Mouse (Mus musculus) kidney, postnatal 36 days (tissue): ENCODE measurements around the gene Dazap1.
"Not testable (repeated sequence)": the region's sequence is repeated elsewhere in the genome, so short reads cannot be mapped to it uniquely, and the experiment has no call there.

Experiments used
- DNase-seq, 2 experiments: peaks; one replicate each; pipeline ENCODE4 v3.0.0; 2021 to 2022; ENCODE audit warnings: mixed read lengths in 2 of 2

Dazap1 gene

DNA sequence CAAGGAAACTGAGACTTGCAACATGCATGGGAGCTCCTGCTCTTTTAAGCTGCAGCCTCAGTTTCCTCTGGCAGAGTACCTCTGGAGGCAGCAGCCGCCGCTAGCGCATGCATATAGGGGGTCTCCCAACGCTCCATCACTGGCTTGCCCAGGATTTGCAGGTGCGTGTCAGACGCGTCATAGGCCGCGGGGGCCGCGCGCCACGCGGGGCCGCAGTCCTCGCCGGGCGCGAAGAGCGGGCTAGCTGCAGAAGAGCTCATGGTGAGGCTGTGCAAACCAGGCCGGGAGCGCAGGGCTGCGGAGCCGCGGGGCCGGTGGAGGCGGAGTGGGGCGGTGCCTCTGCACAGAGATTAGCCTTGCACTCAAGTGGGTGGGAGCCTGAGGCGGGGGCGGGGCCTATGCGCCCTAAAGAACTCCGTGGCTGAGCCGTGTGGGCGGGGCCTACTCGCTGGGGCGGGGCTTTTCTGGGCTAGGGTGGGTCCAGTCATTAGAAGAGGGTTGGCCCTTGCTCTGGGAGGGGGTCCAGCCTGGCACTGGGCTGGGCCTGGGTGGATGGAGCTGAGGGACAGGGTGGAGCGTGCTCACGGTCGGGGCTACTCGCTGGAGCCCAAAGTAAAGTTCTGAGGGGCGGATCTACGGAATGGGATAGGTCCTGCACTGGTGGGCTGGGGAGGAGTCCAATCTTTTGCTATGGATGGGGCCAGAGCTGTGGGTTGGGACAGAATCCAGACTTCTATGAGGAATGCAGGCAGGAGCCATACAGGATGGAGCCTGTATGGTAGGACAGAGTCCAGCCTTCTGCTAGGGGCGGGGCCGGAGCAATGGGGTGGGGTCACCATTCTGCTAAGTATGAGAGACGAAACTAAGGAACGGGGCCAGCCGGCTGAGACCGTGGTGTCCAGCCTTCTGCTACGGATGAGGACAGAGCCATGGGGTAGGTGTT is at the start of gene Dazap1, which contains the start of gene Gamt:
TSS of gene Dazap1 (plus strand) at position 845 of the 943 bp plus-strand sequence.
TSS of gene Gamt (minus strand) at position 371 of the 943 bp plus-strand sequence.
- peak; percentile 98 to 100 for DNase-seq

DNA sequence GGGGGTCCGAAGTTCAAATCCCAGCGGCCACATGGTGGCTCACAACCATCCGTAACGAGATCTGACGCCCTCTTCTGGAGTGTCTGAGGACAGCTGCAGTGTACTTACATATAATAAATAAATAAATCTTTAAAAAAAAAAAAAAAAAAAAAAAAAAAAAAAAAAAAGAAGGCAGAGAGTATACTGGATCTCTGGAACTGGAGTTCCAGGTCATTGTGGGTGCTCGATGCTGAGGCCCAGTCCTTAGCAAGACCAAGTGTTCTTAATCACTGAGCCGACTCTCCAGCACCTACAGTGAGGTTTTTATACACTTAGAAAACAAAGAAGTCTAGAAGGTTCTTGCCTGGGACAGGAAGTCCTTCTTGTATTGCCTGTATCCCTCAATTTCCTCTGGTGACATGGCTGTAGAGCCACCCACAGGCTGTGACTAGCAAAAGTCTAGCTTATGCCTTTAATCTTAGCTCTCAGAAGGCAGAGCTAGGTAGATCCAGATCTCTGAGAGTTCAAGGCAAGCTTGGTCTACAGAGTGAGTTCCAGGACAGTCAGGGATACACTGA is 49.7 kb upstream of the Dazap1 start:
- DNase-seq = not testable (repeated sequence)

DNA sequence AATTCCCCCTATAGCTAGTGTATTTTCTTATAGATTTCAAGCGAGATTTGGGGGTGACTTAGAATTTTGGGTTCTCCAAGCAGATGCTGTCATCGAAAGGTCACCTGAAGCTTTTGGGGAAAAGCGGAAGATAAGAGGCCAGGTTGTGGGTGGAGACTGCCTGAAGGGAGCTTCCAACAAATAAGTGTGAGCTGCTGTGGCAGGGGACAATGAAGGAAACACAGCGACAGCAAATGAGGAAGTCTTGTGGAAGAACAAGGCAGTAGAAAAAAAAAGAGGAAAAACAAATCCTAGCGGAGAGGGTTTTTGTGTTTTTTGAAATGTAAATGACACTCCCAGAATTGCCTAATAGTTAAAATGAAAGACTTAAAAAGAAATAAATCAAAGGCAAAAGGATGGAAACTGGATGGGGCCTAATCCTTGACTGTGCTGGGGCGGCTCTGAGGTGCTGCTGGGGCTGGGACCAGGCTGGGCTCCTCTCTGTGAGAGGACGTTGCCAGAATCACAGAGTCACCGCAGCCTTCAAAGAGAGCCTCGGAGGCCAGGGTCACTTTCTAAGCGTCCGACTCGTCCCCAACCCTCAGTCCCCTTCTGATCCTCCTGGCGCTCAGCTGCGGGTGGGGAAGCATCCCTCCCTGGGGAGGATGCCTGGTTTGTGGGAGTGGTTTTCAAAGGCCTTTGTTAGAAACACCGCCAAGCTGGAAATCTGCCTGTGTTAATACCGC is 46.1 kb upstream of the Dazap1 start:
- DNase-seq = no peak

DNA sequence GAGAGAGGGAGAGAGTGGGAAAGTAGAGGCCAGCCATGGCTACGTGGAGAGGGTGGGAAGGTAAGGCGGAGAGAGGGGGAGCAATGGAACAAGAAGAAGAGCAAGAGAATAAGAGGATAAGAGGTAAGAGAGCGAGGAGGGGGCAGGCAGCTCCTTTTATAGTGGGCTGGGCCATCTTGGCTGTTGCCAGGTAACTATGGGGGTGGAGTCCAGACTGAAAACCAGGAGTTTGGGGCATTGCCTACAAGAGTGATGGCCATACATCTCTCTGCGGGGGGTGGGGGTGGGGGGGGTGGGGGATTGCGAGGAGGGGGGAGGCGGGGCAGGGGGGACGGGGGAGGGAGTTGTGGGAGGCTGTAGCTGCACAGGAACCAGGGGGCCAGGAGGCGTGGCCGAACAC is 40.6 kb upstream of the Dazap1 start:
- DNase-seq = no peak

DNA sequence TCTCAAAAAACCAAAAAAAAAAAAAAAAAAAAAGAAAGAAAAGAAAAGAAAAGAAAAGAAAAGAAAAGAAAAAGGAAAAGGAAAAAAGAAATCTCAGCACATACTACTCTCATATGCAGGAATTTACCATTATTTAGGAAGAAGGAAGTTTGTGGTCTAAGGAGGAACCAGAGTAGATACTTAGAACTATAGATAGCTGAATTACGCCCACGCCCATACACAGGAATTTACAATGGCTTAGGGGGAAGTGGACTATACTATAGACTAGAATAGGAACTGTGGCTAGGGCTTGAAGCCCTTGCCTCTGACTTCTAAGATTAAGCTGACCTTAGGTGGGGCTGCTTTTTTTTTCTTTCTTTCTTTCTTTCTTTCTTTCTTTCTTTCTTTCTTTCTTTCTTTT is 38.1 kb upstream of the Dazap1 start:
- DNase-seq = not testable (repeated sequence)

DNA sequence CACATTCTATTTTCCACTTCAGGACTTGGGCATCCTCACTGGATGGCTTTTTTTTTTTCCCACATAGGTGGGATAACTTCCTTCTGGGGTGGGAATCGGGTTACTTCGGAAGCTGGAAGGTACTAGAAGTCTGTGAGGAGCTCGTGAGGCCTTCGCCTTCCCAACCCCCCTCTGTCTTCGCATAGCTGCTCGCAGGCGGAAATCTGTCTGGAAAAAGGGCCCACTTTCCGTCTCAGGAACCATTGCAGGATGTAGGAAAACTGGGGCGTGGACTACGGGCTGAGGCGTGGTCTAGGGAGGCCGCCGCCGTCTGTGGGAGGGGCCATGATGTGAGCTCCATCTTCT is 35.2 kb upstream of the Dazap1 start:
- DNase-seq = no peak

DNA sequence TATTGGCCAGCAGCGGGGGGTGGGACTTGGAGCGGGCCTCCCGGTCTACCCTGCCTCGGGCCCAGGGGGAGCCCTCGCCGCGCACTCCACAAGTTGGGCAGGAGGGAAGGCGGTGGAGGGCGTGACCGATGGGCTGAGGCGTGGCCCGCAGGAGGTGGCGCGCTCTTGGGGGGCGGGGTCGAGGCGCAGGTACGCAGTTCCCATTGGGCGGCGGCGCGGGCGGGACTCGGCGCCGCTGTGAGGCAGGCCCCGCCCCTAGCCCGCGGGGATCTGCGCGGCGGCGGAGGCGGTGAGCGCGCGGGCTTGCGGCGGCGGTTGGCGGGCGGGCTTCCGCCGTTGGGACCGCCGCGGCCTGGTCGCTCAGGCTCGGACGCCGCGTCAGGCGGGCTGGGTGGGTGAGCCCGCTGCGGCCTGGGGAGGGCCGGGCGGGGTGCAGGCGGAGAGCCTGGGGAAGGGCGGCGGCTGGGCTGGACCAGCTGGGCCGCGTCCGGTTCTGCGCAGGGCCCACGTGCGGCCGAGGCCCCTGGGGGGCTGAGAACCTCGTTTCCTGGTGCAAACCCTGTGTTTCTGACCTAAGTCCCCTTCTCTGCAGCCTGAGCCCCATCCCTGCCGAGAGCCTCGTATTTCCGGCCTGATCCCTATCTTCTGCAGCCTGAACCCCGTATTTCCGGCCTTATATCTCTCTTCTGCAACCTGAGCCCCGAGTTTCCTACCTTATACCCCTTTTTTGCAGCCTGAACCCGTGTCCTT is 34.7 kb upstream of the Dazap1 start, which contains the start of gene Mum1:
TSS of gene Mum1 (plus strand) at position 19 of the 750 bp plus-strand sequence.
- DNase-seq = peak; percentile 100

DNA sequence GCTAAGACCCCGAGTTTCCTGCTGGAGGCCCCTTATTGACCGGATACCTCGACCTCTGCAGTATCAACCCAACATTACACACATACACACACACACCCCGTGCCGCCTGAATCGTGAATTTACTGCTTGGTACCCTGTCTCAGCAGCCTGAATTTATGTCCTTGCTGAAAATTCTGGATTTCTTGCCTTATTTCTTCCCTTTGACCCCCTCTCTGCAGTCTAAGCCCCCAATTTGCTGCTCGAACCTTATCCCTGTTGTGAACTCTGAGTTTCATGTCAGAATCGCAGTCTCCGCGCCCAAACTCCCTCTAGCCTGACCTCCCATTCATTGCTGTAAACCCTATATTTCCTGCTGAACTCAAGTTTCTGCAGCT is 34.1 kb upstream of the Dazap1 start:
- DNase-seq = peak in 1 of 2 experiments; percentile 25

DNA sequence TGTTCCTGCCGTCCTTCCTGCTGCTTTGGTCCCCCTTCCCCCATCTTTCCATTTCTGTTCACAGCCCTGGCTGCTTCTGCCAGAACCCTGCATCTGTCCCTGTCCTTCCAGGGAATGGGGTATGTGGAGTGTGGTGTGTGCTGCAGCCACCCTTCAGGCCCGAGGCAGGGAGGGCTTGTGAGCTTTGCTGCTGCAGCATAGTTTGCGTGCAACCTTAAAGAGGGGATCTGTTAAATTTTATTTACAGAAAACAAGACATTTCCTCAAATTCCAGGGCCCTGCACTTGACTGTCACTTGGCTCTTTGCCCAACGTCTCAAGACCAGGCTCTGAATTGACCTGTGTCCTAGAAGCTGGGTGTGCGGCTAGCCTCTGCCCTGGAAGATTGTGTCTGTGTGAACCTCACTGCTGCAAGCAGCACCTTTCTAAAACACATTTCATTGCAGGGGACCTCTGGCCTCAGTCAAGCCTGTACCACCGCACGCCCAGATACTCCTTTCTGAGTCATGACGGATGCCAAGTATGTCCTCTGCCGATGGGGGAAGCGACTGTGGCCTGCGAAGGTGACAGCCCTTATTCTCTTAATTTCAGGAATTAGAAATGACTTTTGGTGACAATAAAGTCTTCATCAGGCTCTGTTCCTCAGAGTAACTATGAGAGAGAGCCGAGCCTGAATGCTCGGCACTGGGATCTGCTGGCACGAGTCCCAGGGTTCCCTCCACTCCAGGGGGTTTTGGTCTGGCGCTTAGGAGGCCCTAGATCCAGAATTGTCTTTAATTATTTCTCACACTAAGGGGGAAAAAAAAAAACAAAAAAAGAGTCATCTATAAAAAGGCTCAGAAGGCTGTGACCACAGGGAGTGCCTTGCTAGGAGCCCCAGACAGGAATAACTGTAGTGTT is 33.2 kb upstream of the Dazap1 start:
- DNase-seq = peak; percentile 66 to 76

DNA sequence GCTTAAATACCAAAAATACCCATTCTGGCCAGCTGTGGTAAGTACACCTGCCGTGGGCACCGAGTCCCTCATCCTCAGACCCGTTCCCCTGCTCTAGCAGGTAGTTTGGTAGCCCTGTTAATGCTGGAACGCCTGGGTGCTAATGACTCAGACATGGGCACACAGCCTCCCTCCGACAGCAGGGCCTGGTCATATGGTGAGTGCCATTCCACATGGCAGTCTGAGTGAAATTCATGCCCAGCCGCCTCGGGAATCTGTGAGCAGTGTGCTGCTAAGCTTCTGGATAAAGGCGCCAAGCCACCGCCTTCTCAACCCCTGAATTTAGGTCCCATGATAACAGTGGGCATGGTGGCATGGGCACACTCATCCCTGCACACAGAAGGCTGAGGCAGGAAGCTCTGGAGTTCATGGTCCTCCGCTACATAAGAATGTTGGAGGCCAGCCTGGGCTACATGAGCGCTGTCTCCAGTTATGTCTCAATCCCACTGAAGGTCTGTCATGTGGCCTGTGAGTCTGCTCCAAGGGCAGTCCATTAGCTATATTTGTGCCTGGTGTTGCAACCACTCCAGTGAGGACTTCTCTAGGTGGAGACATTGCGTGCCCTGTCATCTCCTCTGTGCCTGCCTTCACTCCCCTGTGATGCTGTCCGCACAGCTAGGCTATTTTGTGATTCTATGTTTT is 25.0 kb upstream of the Dazap1 start:
- DNase-seq = no peak

DNA sequence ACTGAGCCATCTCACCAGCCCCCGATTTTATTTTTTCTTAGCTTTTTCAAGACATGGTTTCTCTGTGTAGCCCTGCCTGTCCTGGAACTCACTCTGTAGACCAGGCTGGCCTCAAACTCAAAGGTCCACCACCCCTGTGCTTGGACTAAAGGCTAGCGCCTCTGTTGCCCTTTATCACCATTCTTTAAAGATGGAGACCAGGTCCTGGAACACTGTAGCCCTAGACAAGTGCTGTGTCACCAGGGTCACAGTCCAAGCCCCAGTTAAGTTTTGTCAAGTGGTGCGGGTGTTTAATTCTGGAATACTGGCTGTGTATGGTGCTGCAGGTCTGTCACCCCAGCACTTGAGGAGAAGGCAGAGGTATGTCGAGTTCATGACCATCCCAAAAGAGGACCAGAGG is 24.3 kb upstream of the Dazap1 start:
- peak in 1 of 2 experiments; percentile 35 for DNase-seq

DNA sequence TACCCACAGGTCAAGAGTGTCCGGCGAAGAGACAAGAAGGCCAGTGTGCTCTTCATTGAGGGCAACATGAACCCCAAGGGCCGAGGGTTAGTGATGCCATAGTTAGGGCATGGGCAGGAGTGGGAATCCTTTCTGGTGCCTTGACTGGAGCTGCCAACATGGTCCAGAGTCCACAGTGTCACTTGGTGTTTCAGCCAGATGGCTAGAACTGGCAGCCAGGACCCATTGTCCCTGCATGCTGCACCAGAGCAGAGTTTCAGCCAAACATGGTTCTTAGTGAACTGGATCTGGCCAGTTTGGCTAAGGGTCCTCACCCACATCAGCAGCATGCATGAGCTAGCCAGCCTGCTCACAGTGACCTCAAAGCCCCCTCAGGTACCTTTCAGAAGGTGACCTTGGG is 23.0 kb upstream of the Dazap1 start:
- peak; percentile 43 to 48 for DNase-seq

DNA sequence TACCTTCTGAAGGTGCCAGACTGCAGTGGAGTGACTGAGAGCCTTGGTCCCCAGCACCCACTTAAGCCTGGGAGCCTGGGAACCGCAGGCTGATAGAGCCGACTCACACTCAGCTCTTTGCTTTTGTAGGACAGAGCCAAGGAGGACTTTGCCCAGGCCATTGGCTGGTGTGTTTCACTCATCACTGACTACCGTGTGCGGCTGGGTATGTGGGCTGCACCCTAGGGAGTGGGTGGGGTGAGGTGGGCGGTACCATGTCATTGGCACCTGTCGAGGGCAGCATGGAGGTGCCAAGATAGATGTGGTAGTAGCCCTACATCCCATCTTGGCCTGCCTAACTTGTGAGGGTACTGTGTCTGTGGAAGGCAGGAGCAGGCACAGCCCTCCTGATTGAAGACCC is 21.5 kb upstream of the Dazap1 start:
- DNase-seq = peak; percentile 55 to 67

DNA sequence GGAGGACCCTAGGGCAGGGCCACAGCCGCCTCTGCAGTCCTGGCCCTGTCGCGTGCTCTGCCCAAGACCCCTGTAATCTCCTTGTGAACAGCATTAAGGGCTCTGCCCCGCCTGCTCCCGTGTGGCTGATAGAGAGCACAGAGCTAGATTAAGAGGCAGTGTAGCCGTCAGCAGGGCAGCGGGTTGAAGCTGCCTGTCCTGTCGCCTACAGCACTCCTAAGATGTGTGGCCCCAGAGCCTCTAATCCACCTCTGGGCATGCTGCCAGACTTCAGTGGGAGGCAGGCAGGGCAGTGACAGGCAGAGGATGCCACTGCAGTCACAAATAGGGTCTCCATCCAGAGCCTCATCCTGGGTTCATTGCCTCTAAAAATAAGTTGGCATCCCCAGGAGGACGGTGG is 19.2 kb upstream of the Dazap1 start:
- DNase-seq = peak in 1 of 2 experiments; percentile 33

DNA sequence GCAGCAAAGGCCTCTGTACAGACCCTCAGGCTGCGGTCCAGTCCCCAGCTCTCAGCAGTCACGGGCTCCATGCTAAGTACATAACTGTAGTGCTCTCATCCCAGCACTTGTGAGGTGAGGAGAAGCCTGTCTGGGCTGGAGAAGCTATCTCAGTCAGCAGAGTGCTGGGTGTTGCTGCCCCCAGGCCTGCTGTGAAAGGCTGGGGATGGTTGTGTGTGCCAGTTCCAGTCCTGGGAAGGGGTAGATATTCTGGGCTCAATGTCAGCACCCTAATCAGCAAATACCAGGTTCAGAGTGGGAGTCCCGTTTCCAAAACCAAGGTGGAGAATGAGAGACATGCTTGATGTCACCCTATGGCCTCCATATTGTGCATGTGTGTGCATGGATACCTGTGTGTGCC is 18.7 kb upstream of the Dazap1 start:
- no peak for DNase-seq

DNA sequence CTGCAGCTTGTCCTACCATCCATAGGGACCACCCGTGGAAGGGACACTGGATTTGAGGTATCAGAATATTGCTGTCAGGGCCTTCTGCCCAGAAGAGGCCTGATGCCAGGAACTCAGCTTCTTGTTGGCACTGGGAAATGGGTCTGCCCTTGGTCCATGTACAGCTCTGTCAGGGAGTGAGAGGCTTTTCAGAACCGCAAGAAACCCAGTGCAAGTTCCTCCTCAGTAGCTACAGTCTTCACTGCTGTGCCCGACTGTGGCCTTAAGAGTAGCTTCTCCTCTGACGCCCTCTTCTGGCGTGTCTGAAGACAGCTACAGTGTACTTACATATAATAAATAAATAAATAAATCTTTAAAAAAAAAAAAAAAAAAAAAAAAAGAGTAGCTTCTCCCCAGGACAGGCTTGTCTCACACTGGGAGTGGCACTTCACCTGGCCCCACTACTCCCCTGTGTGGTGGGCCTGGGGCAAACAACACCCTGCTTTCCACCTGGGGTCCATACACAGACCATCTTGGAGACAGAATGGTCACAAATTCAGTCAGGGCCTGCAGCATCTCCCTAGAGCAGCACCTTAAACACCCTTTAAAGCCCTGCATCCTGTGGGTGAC is 16.4 kb upstream of the Dazap1 start:
- peak; percentile 48 to 62 for DNase-seq

DNA sequence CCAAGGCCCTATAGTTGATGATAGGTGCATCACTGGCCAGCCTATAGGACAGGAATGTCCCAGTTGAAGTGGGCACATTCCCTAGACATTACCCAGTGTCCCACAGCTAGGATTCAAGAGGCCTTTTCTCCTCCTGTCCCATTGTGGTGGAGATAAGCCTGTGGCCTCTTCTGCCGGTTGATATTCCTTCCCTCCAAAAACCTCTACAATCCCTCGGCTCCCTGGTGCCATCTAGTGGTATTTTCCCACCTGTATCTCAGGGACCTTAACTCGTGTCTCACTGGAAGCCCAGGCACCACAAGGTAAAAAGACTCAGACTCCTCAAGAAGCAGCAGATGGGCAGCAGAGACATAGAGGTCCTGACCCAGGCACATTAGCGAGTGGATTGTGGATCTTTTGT is 15.7 kb upstream of the Dazap1 start:
- peak; percentile 85 to 92 for DNase-seq

DNA sequence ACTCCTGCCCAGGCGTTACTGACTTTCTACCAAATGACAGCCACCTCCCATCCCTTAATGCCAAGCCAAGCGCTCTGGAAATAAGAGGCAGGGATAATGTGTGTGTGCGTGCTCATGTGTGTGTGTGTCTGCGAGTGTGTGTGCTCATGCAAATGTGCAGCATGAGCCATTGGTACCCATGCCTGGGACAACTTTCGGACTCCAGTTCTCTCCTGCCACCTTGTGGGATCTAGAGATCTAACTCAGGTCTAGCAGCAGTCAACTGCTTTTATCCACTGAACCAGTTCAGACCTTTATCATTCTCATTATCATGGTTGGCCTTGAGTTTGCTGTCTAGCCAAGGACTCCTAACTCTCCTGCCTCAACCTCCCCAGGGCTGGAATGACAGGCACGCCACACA is 13.4 kb upstream of the Dazap1 start:
- peak in 1 of 2 experiments; percentile 39 for DNase-seq

DNA sequence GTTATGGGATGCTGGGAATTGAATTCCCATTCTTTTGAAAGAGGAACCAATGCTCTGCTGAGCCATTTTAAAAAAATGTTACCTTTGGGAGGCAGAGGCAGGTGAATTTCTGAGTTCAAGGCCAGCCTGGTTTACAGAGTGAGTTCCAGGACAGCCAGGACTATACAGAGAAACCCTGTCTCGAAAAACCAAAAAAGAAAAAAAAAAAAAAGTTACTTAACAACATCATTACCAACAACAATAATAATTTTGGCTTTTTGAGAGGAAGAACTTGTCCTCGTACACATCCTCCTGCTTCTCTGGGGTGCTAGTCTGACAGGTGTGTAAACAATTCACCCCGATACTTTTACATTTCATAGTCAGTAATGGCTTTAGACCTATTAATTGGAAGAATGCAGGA is 12.8 kb upstream of the Dazap1 start:
- not testable (repeated sequence) for DNase-seq

DNA sequence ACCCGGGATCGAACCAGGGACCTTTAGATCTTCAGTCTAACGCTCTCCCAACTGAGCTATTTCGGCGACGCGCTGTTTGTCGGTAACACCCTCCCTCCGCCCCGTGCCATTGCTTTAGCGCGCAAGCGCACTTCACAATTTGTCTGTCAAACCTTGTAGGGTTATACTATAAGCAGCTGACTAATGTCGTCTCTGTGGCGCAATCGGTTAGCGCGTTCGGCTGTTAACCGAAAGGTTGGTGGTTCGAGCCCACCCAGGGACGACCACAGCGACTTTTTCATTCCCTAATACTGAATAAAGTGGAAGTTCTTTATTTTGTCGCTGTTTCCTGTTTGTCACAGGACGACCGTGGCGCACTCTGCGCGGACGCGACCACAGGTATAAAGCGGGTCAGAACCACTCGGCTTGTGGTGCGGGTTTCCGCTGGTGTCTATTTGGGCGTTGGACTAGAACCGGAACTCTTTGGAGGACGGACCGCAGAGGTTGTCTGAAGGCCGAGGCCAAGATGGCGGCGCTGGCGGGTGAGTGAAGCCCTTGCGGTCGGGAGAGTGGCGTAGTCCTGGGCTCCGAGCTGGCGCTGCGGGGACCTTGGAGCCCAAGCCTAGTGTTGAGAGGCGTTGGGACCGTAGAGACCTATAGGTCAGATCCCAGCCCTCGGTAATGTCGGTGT is 12.2 kb upstream of the Dazap1 start, which contains the start of gene Ndufs7:
TSS of gene Ndufs7 (plus strand) at position 151 of the 670 bp plus-strand sequence.
- DNase-seq = peak; percentile 93 to 94
